Comparison of ENCODE assay signal across 41 mouse cellular contexts in genomic region chr11:99768410-99768809, GRCm38 (mm10). TPM values are rescaled to one million over a fixed set of nuclear protein-coding genes. Genes with fewer than 3 reads are reported as not detected.
"Had no signal": no experiment of that assay in that cellular context is flagged by ENCODE, and none has a peak within 500 bp of the region (broad histone marks: within the 10 kb centered on the region; RNA-seq: fewer than 3 reads in every experiment).

No protein-coding gene starts in this region.

- DNase-seq: gastrocnemius, adult 2 months; gastrocnemius, postnatal 10 days; gastrocnemius, postnatal 25 days; heart, adult 18-20 months; heart, postnatal 14 days; heart, postnatal 36 days; kidney, adult 18-20 months; kidney, adult 8-10 months; kidney, postnatal 10 days; kidney, postnatal 25 days; layer of hippocampus, adult 9-11 months; liver; liver, embryonic 13.5 days; liver, postnatal 0 days had no signal

- H3K27me3 ChIP-seq: heart, embryonic 13.5 days; heart, embryonic 15.5 days; hindbrain, embryonic 13.5 days; hindbrain, embryonic 15.5 days; limb, embryonic 12.5 days; liver, embryonic 13.5 days; liver, embryonic 15.5 days had no signal

- ATAC-seq: hindbrain, postnatal 0 days; intestine, embryonic 16.5 days; liver, postnatal 0 days had no signal

RNA-seq across cellular contexts. Expression of gene Gm11595, which starts 4.3 kb away (rescaled TPM):
- total RNA-seq: gastrocnemius, adult 2 months; gastrocnemius, postnatal 10 days; gastrocnemius, postnatal 25 days; gastrocnemius, postnatal 4 days; granulocyte monocyte progenitor cell, adult 5-6 weeks; heart, adult 18-20 months; heart, postnatal 14 days; heart, postnatal 36 days; hematopoietic stem cell, adult 5-6 weeks; hindbrain, postnatal 0 days; layer of hippocampus, adult 18-20 months; layer of hippocampus, adult 8-10 months; layer of hippocampus, postnatal 14 days; left cerebral cortex, adult 2 months; left cerebral cortex, postnatal 10 days; left cerebral cortex, postnatal 36 days had no signal
- polyA plus RNA-seq: heart, embryonic 11.5 days; heart, embryonic 13.5 days; heart, embryonic 15.5 days; heart, postnatal 0 days; hindbrain, embryonic 11.5 days; hindbrain, embryonic 13.5 days; hindbrain, embryonic 15.5 days; hindbrain, postnatal 0 days; intestine, embryonic 14.5 days; intestine, embryonic 16.5 days; kidney, embryonic 14.5 days; kidney, embryonic 16.5 days; large intestine, adult 2 months; limb, embryonic 10.5 days; limb, embryonic 12.5 days; limb, embryonic 14.5 days; liver, embryonic 11.5 days; liver, embryonic 13.5 days; liver, embryonic 15.5 days; liver, postnatal 0 days had no signal

RNA-seq across cellular contexts. Expression of gene Krtap4-8, which starts 12.1 kb away (rescaled TPM):
- total RNA-seq: gastrocnemius, adult 2 months; gastrocnemius, postnatal 10 days; gastrocnemius, postnatal 25 days; gastrocnemius, postnatal 4 days; granulocyte monocyte progenitor cell, adult 5-6 weeks; heart, adult 18-20 months; heart, postnatal 14 days; heart, postnatal 36 days; hematopoietic stem cell, adult 5-6 weeks; hindbrain, postnatal 0 days; layer of hippocampus, adult 18-20 months; layer of hippocampus, adult 8-10 months; layer of hippocampus, postnatal 14 days; left cerebral cortex, adult 2 months; left cerebral cortex, postnatal 10 days; left cerebral cortex, postnatal 36 days had no signal
- polyA plus RNA-seq: heart, embryonic 11.5 days; heart, embryonic 13.5 days; heart, embryonic 15.5 days; heart, postnatal 0 days; hindbrain, embryonic 11.5 days; hindbrain, embryonic 13.5 days; hindbrain, embryonic 15.5 days; hindbrain, postnatal 0 days; intestine, embryonic 14.5 days; intestine, embryonic 16.5 days; kidney, embryonic 14.5 days; kidney, embryonic 16.5 days; large intestine, adult 2 months; limb, embryonic 10.5 days; limb, embryonic 12.5 days; limb, embryonic 14.5 days; liver, embryonic 11.5 days; liver, embryonic 13.5 days; liver, embryonic 15.5 days; liver, postnatal 0 days had no signal

RNA-seq across cellular contexts. Expression of gene Krtap4-9, which starts 16.6 kb away (rescaled TPM):
- total RNA-seq: gastrocnemius, adult 2 months; gastrocnemius, postnatal 25 days; gastrocnemius, postnatal 4 days; granulocyte monocyte progenitor cell, adult 5-6 weeks; heart, adult 18-20 months; heart, postnatal 14 days; heart, postnatal 36 days; hematopoietic stem cell, adult 5-6 weeks; hindbrain, postnatal 0 days; layer of hippocampus, adult 18-20 months; layer of hippocampus, adult 8-10 months; layer of hippocampus, postnatal 14 days; left cerebral cortex, adult 2 months; left cerebral cortex, postnatal 10 days; left cerebral cortex, postnatal 36 days had no signal
- polyA plus RNA-seq: heart, embryonic 11.5 days; heart, embryonic 13.5 days; heart, embryonic 15.5 days; heart, postnatal 0 days; hindbrain, embryonic 11.5 days; hindbrain, embryonic 13.5 days; hindbrain, embryonic 15.5 days; hindbrain, postnatal 0 days; intestine, embryonic 14.5 days; intestine, embryonic 16.5 days; kidney, embryonic 14.5 days; kidney, embryonic 16.5 days; large intestine, adult 2 months; limb, embryonic 10.5 days; limb, embryonic 12.5 days; limb, embryonic 14.5 days; liver, embryonic 11.5 days; liver, embryonic 13.5 days; liver, embryonic 15.5 days; liver, postnatal 0 days had no signal

RNA-seq across cellular contexts. Expression of gene Gm11596, which starts 24.9 kb away (rescaled TPM):
- total RNA-seq: gastrocnemius, adult 2 months; gastrocnemius, postnatal 10 days; gastrocnemius, postnatal 25 days; gastrocnemius, postnatal 4 days; granulocyte monocyte progenitor cell, adult 5-6 weeks; heart, adult 18-20 months; heart, postnatal 14 days; heart, postnatal 36 days; hematopoietic stem cell, adult 5-6 weeks; hindbrain, postnatal 0 days; layer of hippocampus, adult 18-20 months; layer of hippocampus, adult 8-10 months; layer of hippocampus, postnatal 14 days; left cerebral cortex, adult 2 months; left cerebral cortex, postnatal 10 days; left cerebral cortex, postnatal 36 days had no signal
- polyA plus RNA-seq: heart, embryonic 11.5 days; heart, embryonic 13.5 days; heart, embryonic 15.5 days; heart, postnatal 0 days; hindbrain, embryonic 11.5 days; hindbrain, embryonic 13.5 days; hindbrain, embryonic 15.5 days; hindbrain, postnatal 0 days; intestine, embryonic 14.5 days; intestine, embryonic 16.5 days; kidney, embryonic 14.5 days; kidney, embryonic 16.5 days; large intestine, adult 2 months; limb, embryonic 10.5 days; limb, embryonic 12.5 days; limb, embryonic 14.5 days; liver, embryonic 11.5 days; liver, embryonic 13.5 days; liver, embryonic 15.5 days; liver, postnatal 0 days had no signal

RNA-seq across cellular contexts. Expression of gene Gm11569, which starts 30.3 kb away (rescaled TPM):
- total RNA-seq: gastrocnemius, adult 2 months; gastrocnemius, postnatal 10 days; gastrocnemius, postnatal 25 days; gastrocnemius, postnatal 4 days; granulocyte monocyte progenitor cell, adult 5-6 weeks; heart, adult 18-20 months; heart, postnatal 14 days; heart, postnatal 36 days; hematopoietic stem cell, adult 5-6 weeks; hindbrain, postnatal 0 days; layer of hippocampus, adult 18-20 months; layer of hippocampus, adult 8-10 months; layer of hippocampus, postnatal 14 days; left cerebral cortex, adult 2 months; left cerebral cortex, postnatal 10 days; left cerebral cortex, postnatal 36 days had no signal
- polyA plus RNA-seq: heart, embryonic 11.5 days; heart, embryonic 13.5 days; heart, embryonic 15.5 days; heart, postnatal 0 days; hindbrain, embryonic 11.5 days; hindbrain, embryonic 13.5 days; hindbrain, embryonic 15.5 days; hindbrain, postnatal 0 days; intestine, embryonic 14.5 days; intestine, embryonic 16.5 days; kidney, embryonic 14.5 days; kidney, embryonic 16.5 days; large intestine, adult 2 months; limb, embryonic 10.5 days; limb, embryonic 12.5 days; limb, embryonic 14.5 days; liver, embryonic 11.5 days; liver, embryonic 13.5 days; liver, embryonic 15.5 days; liver, postnatal 0 days had no signal
